Mouse (Mus musculus): ENCODE measurements around the gene Naa11. TPM values are rescaled to one million over a fixed set of nuclear protein-coding genes. Genes with fewer than 3 reads are reported as not detected.

The Naa11 gene
- total RNA-seq, 2 experiments from 2014 or later, result not detected

- intact Hi-C loops (cut with DNase I; ENCODE audit: low total_unique reads), result no loop called here
- DNase-seq, result no peak
Observed at GRCm38 (mm10) chr5:97348310-97348709, 43.9 kb downstream of the Naa11 start.

GRCm38 (mm10) chr5:97345732-97346253, 46.4 kb downstream of the Naa11 start:
- DNase-seq, result no peak
- intact Hi-C loops (cut with DNase I; ENCODE audit: low total_unique reads), result no loop called here

- intact Hi-C loops (cut with DNase I; ENCODE audit: low total_unique reads), result no loop called here
- no peak for DNase-seq
Observed at GRCm38 (mm10) chr5:97345129-97345528, 47.0 kb downstream of the Naa11 start.

- no peak for DNase-seq
- intact Hi-C loops (cut with DNase I; ENCODE audit: low total_unique reads), result no loop called here
Observed at GRCm38 (mm10) chr5:97344144-97344543, 48.0 kb downstream of the Naa11 start.

GRCm38 (mm10) chr5:97334794-97335193, 57.4 kb downstream of the Naa11 start:
- DNase-seq, result no peak
- intact Hi-C loops (cut with DNase I; ENCODE audit: low total_unique reads), result no loop called here

Other genes with a start within 250 kb of the Naa11 start
- gene Gk2, start 64.6 kb upstream of the Naa11 start, total RNA-seq (2021), result not detected